Mouse (Mus musculus): ENCODE results near the gene Cdh16.
"Not testable (repeated sequence)": the region's sequence is repeated elsewhere in the genome, so short reads cannot be mapped to it uniquely, and the experiment has no call there.

Gene Cdh16

GRCm38 (mm10) chr8:104624161-104624560 lies at the start of gene Cdh16:
Gene Cdh16, minus strand, starts transcription at chr8:104624396.
- no peak for DNase-seq (ENCODE audit: low spot score in 2 of 2)

- no peak for DNase-seq (ENCODE audit: low spot score in 2 of 2)
Observed at GRCm38 (mm10) chr8:104655614-104656013, 31.4 kb upstream of the Cdh16 start.

- DNase-seq (ENCODE audit: low spot score in 2 of 2): peak; percentile 65 to 78
Observed at GRCm38 (mm10) chr8:104654984-104655383, 30.8 kb upstream of the Cdh16 start.

GRCm38 (mm10) chr8:104644187-104644586 lies 20.0 kb upstream of the Cdh16 start:
- DNase-seq (ENCODE audit: low spot score in 2 of 2): not testable (repeated sequence)

- no peak for DNase-seq (ENCODE audit: low spot score in 2 of 2)
Observed at GRCm38 (mm10) chr8:104642324-104642654, 18.1 kb upstream of the Cdh16 start.

- peak; percentile 79 to 86 for DNase-seq (ENCODE audit: low spot score in 2 of 2)
Observed at GRCm38 (mm10) chr8:104641426-104642323, 17.5 kb upstream of the Cdh16 start, which contains the start of gene Ciao2b. Gene Ciao2b, minus strand, starts transcription at chr8:104641965.

GRCm38 (mm10) chr8:104640831-104641370 lies 16.7 kb upstream of the Cdh16 start:
- DNase-seq (ENCODE audit: low spot score in 2 of 2): peak; percentile 11 to 58

- peak; percentile 9 to 54 for DNase-seq (ENCODE audit: low spot score in 2 of 2)
Observed at GRCm38 (mm10) chr8:104640241-104640640, 16.0 kb upstream of the Cdh16 start.

- DNase-seq (ENCODE audit: low spot score in 2 of 2): peak in 1 of 2 experiments; percentile 7
Observed at GRCm38 (mm10) chr8:104638010-104638409, 13.8 kb upstream of the Cdh16 start.

- DNase-seq (ENCODE audit: low spot score in 2 of 2): peak; percentile 11 to 50
Observed at GRCm38 (mm10) chr8:104635004-104635710, 11.0 kb upstream of the Cdh16 start.

GRCm38 (mm10) chr8:104633156-104633744 lies 9.1 kb upstream of the Cdh16 start:
- DNase-seq (ENCODE audit: low spot score in 2 of 2): peak; percentile 8 to 55

GRCm38 (mm10) chr8:104632486-104632885 lies 8.3 kb upstream of the Cdh16 start:
- DNase-seq (ENCODE audit: low spot score in 2 of 2): peak; percentile 9 to 56

GRCm38 (mm10) chr8:104631975-104632374 lies 7.8 kb upstream of the Cdh16 start:
- DNase-seq (ENCODE audit: low spot score in 2 of 2): peak; percentile 12 to 58

GRCm38 (mm10) chr8:104630981-104631663 lies 6.9 kb upstream of the Cdh16 start, which contains the start of gene Rrad:
Gene Rrad, minus strand, starts transcription at chr8:104631327.
- DNase-seq (ENCODE audit: low spot score in 2 of 2): peak; percentile 48 to 69

- DNase-seq (ENCODE audit: low spot score in 2 of 2): peak in 1 of 2 experiments; percentile 70
Observed at GRCm38 (mm10) chr8:104630574-104630973, 6.4 kb upstream of the Cdh16 start.

GRCm38 (mm10) chr8:104630111-104630479 lies 5.9 kb upstream of the Cdh16 start:
- DNase-seq (ENCODE audit: low spot score in 2 of 2): peak in 1 of 2 experiments; percentile 49

- DNase-seq (ENCODE audit: low spot score in 2 of 2): peak in 1 of 2 experiments; percentile 51
Observed at GRCm38 (mm10) chr8:104629306-104630110, 5.3 kb upstream of the Cdh16 start.

- no peak for DNase-seq (ENCODE audit: low spot score in 2 of 2)
Observed at GRCm38 (mm10) chr8:104628402-104628801, 4.2 kb upstream of the Cdh16 start.

GRCm38 (mm10) chr8:104627065-104627740 lies 3.0 kb upstream of the Cdh16 start:
- DNase-seq (ENCODE audit: low spot score in 2 of 2): no peak

GRCm38 (mm10) chr8:104620765-104621164 lies 3.4 kb downstream of the Cdh16 start:
- no peak for DNase-seq (ENCODE audit: low spot score in 2 of 2)
